Mouse (Mus musculus): ENCODE data around the gene Atp4b.
A peak's percentile ranks its signal among the peaks of the same experiment; 100 is the strongest.

Gene Atp4b

DNA sequence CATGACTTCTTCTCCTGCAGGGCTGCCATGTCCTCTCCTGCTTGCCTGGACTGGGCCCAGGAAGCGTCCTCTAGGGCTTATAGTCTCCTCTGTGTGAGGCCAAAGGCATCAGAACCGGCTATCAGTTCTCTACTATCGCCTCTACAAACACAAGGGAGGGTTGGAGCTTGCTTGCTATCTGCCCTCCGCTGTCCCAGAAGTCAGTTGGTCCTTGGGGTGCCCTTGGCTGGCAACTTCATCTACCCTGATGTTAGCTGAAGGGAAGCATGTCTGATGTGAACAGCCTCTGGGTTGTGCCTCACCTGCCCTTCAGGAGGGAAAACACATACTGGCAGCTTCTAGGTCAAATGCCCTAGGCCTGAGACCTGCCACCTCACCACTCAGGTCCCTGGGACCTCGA, at the start of gene Atp4b:
Atp4b (minus strand) TSS at position 101 of the 400 bp plus-strand sequence.
- DNase-seq (ENCODE audit: low read depth, low spot score), result no peak

- no peak for DNase-seq (ENCODE audit: low read depth, low spot score)
Observed at GRCm38 (mm10) chr8:13442152-13442551, 45.5 kb upstream of the Atp4b start.

DNA sequence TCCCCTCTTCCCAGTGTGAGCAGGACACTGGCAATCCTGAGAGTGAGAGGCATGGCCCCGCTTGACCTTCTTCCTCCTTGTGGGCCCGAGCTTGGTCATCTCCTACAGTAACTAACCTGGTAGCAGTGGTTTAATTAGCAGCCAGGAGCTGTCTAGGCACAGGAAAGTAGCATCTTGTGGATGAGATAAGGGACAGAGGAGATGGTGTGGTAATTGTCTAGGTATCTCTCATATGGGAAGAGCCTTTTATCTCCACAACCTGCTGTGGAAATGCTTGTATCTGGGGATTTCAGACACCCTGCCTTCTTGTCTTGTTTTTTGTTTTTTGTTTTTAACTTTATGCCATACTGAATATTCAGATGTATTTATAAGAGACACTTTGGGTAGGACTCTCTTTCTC, 40.9 kb upstream of the Atp4b start:
- no peak for DNase-seq (ENCODE audit: low read depth, low spot score)

DNA sequence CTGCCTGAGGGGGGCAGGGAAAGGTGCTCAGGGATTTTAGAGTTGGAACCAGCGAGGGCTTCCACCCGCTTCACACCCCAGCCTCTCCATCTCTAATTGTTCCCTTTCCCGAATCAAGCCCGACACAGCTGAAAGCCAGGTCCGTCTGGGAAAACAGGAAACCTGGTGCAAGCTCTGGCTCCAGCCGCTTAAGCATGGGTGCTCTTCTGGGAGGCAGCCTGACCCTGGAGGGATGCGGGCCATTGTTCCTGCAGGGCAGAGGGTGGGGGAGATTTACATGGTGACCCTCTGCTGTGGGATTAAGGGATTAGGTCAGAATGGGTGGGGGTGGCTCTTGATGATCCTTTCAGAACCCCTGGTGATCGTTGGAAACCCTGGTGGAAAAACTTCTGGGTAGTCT, 39.4 kb upstream of the Atp4b start:
- no peak for DNase-seq (ENCODE audit: low read depth, low spot score)

GRCm38 (mm10) chr8:13434889-13435288, 38.3 kb upstream of the Atp4b start, which contains the start of gene Tmem255b:
Gene Tmem255b (plus strand): TSS chr8:13435189.
- no peak for DNase-seq (ENCODE audit: low read depth, low spot score)

- no peak for DNase-seq (ENCODE audit: low read depth, low spot score)
Observed at GRCm38 (mm10) chr8:13433130-13433529, 36.5 kb upstream of the Atp4b start.

GRCm38 (mm10) chr8:13430866-13431265, 34.2 kb upstream of the Atp4b start:
- DNase-seq (ENCODE audit: low read depth, low spot score), result no peak

DNA sequence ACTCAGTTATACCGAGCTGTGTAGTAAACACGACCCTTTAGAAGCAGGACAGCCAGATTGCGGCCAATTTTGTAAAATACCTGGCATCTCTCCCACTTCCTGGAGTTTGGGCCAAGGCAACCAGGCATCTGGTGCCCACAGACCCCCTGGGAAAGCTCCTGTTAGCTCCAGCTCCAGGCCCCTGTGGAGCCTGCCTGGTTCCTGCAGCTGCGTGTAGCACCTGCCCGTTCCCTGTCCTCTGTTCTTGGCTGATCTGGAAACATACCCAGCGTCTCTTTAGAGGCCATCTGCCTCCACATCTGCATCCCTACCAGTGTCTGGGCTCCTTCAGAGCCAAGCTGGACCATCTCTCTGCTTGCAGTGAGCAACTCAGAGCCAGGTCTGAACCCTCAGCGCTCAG, 33.8 kb upstream of the Atp4b start:
- DNase-seq (ENCODE audit: low read depth, low spot score), result no peak

DNA sequence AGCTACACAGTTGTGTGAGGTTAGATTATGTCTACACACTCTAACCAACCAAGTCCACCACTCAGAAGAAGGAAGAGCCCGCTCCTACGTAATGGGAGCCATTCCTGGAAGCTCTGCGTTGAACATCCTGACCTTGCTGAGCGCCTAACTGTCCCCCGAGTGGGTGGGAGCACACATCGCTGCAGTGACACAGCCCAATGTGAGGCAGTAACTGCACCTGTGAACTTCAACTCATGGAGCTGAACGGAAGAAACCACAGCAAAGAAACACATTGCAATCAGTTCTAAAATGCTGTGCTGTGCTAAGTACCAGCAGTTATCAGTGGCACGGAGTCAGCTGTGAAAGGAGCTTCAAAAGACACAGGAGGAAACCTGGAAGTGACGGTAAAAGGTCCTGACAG, 31.5 kb upstream of the Atp4b start:
- DNase-seq (ENCODE audit: low read depth, low spot score), result no peak

- DNase-seq (ENCODE audit: low read depth, low spot score), result no peak
Observed at GRCm38 (mm10) chr8:13427351-13427750, 30.7 kb upstream of the Atp4b start.

DNA sequence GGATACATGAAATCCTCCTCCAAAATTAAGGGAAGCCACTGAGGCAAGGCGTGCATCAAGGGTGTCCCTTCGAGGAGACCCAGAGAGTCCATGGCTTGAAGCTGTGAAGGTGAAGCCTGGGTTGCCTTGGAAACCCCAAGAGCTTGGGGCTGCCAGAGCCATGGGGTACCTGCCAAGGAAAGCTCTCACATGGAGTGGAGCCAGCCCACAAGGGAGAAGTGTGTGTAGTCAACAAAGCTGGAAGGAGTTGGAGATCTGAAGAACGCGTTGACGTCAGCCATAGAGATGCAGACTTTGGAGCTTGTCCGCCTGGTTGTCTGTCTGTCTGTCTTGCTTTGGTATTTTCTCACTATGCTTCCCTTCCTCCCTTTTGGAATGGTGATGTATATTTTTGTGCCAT, 24.3 kb upstream of the Atp4b start:
- DNase-seq (ENCODE audit: low read depth, low spot score), result no peak

DNA sequence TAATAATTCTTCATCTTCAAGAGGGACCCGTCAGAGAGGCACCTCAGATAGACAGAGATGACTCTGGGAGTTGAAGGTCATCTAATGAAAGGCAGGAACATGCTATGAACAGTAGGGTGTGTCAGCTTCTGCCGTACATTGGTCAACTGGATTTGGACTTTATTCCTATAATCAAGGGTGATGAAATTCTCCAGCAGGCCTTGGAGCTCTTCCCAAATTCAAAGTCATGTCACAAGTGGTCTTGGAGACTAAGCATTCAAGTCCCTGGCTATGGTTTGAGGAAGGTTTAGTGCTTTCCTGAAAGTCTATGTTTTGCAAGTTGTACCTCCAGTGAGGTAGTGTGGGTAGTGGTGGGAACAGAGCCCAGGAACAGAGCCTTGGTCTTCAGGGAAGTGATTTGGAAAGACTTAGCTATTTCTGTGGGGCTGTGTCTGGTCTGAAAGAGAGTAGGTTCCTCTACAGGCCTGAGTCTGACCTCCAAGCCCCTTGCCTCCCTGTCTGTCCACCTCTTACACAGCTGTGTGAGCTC, 22.6 kb upstream of the Atp4b start:
- no peak for DNase-seq (ENCODE audit: low read depth, low spot score)

DNA sequence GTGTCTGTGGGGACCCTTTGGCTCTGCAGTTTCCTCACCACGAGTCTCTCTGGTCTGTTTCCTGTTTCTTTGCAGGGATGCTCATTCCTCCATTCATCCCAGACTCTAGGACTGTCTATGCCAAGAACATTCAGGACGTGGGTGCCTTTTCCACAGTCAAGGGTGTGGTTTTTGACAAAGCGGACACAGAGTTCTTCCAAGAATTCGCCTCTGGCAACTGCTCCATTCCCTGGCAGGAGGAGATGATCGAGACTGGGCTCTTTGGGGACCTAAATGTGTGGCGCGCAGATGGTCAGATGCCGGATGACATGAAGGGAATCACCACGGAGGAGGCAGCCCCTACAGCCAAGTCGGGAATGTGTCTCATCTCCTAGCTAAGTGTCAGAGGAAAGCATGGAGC, 19.3 kb upstream of the Atp4b start:
- DNase-seq (ENCODE audit: low read depth, low spot score), result no peak

DNA sequence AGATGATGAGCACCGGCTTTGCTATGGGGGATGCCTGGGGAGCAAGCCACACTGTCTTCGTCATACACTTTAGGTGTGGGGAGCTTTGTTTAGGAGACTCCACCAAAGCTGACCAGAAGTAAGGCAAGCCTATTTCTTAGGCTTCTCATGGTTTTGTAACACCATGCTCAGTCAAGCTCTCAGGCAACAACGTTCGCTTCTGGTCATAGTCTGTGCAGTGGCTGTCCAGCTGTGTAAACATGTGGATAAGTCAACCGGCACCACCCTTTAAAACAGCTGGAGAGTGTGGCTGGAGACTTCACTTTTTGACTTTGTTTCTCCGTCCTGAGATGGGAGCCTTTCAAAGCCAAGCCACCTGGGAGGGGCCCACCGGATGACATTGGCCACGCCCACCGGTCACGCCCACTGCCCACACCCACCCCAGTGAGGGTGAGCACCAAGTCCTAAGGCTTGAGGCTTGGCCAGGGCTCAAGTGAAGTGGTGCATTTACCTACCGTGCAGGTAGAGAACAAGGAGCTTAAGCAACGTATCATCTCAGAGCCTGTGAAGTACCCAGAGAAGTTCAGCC, 17.3 kb upstream of the Atp4b start:
- DNase-seq (ENCODE audit: low read depth, low spot score), result no peak

- peak; percentile 51 for DNase-seq (ENCODE audit: low read depth, low spot score)
Observed at GRCm38 (mm10) chr8:13412891-13413558, 16.4 kb upstream of the Atp4b start.

DNA sequence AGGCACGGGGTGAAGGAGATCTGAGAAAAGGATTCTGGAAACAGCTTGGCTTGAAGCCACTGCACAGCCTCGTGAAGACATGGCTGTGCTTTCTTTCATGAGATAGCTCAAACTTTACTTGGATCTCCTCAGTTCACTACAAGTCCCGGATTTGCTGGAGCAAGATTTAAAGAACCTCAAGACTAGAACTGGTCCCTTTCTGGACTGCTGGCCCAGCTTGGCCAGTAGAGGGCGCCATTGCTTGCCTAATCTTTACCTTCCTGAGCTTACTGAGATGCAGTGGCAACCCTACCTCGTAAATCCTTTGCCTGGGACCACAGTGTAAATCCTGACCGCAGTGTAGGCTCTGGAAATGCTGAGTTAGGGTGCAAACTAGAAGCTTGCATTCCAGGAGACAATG, 15.0 kb upstream of the Atp4b start:
- DNase-seq (ENCODE audit: low read depth, low spot score), result peak; percentile 51

- DNase-seq (ENCODE audit: low read depth, low spot score), result no peak
Observed at GRCm38 (mm10) chr8:13406011-13406410, 9.4 kb upstream of the Atp4b start.

DNA sequence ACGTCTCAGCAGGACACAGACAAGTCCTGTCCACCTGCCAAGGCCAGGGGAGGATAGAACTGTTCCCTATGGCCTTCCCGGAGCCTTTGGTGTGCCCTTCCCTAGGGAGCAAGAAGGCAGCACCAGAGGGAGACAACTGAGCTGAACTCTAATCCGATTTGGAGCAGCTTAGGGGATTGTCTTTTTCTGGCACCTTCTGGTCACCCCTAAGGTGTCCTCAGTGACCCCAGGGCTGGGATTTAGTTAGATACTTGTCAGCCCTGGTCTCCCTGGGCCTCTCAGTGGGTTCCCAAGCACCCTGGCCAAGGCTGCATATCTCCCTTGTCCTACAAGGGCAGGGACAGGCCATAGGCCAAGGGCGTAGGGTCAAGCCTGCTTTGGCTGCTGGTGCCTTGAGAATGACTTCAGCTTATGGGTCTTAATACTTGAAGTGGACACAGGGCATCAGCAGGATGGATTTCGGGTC, 8.1 kb upstream of the Atp4b start, which contains the start of gene Grk1:
Grk1 (plus strand) TSS at position 416 of the 466 bp plus-strand sequence.
- DNase-seq (ENCODE audit: low read depth, low spot score), result no peak

DNA sequence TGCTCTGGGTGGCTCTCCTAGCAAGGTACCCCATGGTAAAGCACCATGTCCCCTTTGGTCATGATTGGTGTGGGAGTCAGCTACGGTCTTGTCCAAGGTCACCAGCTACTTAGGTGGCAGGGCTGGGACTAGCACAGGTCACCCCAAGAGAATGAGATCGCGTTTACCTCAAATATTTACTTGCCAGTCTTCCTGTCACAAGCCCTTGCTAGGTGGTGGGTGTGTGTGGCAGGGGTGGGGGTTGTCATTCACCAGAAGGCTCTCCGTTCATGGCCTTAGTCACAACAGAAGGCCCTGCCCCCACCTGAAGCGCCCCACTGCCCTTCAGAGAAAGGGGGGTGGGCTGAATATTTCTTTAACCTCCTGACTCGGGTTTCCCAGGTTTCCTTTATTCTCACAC, 6.9 kb upstream of the Atp4b start:
- no peak for DNase-seq (ENCODE audit: low read depth, low spot score)

DNA sequence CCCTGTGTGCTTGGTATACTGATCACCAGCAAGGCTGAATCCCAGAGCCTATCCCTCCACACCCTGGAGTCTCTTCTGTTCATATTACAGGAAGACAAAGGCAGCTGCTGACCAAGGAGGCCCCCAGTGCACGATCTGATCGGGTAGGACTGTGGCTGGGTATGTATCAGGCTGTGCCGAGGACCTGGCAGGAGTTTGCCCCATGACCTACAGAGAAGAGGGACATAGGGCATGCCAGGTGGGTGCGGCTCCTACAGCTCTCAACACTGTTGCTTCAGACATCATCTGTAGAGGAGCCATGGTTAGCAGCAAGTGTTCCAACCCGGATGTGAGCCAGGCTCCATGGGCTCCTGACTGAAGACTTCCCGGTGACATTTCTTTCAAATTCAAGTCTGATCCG, 2.8 kb downstream of the Atp4b start:
- no peak for DNase-seq (ENCODE audit: low read depth, low spot score)

DNA sequence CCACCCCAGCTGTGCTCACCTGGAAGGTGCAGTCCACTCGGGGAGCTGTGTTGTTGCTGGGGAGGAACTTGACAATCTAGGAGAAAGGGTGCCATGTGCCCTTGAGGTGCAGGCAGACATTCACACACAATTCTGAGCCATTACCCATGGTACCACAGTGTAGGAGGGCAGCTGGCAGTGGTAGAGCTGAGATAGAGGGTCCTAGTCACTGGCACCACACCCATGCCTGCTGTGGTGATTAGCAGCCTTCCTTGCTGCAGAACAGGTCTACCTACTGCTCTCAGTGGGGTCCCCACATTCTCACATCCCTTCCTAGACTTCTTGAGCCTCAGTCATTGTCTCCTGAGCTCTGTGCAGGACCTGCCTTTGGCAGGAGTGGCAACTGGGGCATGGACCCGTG, 7.9 kb downstream of the Atp4b start:
- no peak for DNase-seq (ENCODE audit: low read depth, low spot score)

- DNase-seq (ENCODE audit: low read depth, low spot score), result no peak
Observed at GRCm38 (mm10) chr8:13387728-13388127, 8.9 kb downstream of the Atp4b start.

- no peak for DNase-seq (ENCODE audit: low read depth, low spot score)
Observed at GRCm38 (mm10) chr8:13386366-13386765, 10.3 kb downstream of the Atp4b start.
